Mouse (Mus musculus): ENCODE results near the gene Lrrc8b.
A peak's percentile ranks its signal among the peaks of the same experiment; 100 is the strongest.

Lrrc8b gene

DNA sequence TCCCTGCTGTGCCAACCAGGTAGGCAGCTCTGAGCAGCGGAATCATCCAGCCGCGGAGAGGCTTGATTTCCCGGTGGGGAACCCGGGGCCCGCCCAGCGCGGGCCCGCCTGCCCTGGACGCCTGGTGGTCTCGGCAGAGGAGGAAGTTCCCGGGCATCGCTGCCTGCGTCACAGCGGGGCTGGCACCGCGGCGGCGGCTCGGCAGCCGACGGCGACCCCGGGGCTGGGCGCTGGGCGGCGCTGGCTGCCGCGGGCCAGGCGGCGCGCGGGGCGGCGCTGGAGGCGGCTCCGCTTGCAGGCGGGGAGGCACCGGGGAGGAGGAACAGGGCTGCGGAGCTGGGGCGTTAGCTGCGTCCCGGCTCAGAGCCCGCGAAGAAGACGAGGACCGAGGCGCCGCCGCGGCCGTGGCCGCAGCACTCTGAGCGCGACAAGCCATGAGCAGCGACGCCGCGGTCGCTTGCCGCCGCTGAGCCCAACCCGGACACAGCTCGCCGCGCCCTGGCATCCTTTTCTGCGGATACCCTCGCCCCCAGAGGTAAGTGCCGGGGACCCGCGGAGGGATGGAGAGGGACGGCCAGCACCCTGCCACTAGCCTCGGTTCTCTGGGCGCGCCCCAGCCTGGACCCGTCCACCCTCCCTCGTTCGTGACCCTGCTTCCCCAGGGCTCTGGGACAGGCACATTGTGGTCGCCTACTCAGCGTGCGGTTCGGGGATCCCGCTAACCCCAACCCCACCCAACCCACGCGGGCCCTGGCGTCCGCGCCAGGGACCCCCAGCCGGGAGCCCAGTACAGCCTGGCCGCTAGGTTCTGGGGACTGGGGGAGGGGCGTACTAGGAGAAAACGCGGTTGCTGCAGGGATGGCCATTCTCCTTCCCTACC is 103.8 kb downstream of the Lrrc8b start, which contains the start of gene Lrrc8c:
Gene Lrrc8c, plus strand, starts transcription at position 293 of the 880 bp plus-strand sequence.
- peak; percentile 67 for DNase-seq (ENCODE audit: low spot score)

DNA sequence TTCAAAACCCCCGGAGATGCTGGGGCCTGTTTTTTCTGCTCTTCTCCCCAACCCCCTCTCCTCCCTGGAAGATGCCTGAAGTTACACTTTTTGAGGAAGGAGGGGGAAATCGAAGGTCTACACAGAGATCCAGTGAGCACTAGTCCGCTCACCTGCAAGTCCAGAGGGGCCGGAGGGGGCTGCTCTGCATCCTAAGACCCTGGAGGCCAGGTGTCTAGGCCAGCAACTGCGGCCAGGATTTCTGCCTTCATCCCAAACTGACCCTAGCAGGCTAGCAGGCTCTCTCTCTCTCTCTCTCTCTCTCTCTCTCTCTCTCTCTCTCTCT is 104.4 kb downstream of the Lrrc8b start:
- DNase-seq (ENCODE audit: low spot score), result no peak

DNA sequence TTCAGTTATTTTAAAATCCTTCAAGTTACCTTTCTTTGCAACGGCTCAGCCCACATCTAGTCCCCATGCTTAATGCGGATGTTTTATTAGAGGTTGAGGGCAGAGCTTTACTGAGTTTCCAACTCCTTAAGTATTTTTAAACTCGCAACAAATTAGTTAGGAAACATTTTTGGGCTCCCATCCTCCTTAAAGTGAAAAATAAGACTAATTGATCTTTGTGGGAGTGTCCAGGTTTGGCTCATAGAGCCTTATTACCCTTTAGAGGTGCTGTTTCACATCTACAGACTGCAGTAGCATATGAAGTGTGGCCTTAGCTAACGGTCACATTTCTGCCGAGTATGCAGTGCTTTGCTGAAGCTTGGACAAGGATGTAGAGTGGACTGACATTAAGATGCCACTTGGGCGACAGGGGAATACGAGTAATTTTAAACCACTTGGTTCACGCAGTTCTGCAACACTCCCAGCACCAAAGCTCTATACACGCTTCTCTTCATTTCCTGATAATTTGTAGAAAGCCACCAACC is 104.9 kb downstream of the Lrrc8b start:
- DNase-seq (ENCODE audit: low spot score), result no peak

DNA sequence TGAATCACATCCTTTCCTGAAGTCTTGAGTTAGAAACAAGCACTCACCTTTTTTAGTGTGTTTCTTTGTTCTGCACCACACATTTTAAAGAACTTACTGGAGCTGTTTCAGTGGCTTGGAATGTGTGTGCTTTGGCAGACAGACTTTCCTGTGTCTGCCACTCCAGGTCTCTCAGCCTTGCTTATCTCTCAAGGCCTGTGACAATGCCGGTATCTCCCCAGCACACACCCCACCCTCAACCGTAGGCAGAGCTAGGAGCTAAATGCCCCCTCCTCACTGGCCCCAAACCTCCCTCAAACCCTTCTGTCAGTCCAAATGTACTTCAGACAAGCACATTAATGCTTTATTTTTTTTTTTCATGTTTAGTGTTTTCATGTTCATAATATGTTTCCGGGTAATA is 107.9 kb downstream of the Lrrc8b start:
- peak; percentile 69 for DNase-seq (ENCODE audit: low spot score)

DNA sequence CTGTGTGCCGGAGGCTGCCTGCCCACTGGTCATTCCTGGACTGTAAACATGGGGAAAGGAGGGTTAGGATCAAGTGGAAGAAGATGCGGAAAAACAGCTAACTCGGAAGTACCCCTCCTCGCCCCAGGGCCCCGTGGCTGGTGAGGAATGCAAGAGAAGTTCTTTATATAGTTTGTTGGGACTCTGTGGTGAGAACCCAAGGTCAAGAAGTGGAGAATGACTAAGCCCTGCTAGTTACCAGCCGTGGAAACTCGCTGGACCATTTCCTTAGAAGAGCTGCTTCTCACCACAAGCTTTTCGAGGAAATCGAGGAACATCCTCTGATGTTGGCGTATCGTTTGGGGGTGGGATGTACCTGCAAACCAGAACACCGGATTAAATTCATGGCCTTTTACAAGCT is 109.4 kb downstream of the Lrrc8b start:
- DNase-seq (ENCODE audit: low spot score), result peak; percentile 22

DNA sequence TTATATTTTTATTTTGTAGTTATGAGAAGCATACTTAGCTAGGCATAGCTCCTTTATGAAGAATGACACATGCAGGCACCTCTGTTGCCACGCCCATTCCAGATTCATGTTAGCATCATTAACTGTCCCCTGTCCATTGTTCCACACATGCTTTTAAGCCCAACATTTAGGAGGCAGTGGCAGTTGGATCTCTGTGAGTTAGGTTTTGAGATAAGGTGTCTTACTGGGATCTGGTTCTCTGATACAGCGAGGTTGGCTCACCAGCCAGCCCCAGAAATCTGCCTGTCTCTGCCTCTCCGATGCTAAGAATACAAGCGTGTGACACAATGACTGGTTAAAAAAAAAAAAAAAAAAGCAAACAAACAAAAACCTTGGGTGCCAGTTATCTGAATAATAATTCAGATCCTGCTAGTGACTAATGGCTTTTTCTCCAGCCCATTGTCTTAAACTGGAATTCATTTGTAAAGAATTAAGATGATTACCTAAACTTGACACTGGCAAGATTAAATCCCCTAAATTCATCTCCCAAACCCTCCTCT is 110.6 kb downstream of the Lrrc8b start:
- peak; percentile 27 for DNase-seq (ENCODE audit: low spot score)

DNA sequence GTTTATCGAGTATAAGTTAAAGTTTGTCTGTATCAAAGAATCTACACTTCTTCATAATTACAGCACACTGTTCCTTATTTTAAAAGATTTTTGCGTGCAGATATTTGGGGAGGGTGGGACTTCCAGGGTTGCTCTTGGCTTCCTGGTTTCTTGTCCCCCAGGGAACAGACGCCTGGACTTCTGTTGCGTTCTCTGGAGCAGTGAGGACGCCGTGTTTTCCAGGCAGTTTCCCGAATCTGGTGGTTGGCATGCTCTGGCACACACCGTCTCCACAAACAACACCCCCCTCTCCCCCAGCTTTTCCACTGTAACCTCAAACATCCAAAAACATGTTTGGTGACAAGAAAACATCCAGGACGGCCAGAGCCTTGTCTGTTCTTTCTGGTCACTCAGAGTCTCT is 111.2 kb downstream of the Lrrc8b start:
- DNase-seq (ENCODE audit: low spot score), result no peak

DNA sequence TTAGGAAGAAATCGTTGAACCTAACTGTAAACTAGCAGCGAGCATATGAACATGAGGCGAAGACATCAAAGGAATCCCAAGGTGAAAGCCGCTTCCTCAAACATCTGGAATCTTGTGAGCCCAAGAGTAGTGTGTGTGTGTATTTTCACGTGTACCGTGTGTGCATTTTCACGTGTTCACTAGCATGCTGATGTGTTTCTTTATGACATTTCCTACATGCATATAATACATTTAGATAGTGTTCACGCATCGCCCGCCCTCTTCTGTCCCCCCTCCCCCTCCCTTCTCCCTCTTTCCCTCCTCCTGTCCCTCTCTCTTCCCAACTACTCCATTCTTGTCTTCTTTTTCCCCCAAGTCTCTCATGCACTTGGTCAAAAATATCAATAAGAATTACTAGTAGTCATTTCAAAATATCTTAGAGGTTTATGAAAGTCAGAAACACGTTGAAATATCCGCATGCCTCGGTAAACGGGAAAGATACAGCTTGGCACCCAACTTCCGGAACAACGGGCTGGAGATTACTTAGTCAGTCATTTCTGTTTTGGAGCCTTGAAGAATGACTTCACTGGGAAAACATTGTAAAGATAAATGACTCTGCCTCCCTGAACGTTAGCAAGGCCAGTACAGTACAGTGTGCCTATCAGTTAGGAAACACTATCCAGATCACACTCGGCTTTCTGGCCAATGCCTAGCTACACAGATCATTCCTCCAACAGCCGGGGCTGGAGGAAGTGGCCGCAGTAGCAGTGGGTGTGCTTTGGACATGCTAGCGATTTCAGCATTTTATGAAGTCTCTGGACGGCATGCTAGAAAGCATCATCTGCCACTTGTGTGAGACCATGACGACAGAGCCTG is 112.1 kb downstream of the Lrrc8b start:
- peak; percentile 52 for DNase-seq (ENCODE audit: low spot score)

DNA sequence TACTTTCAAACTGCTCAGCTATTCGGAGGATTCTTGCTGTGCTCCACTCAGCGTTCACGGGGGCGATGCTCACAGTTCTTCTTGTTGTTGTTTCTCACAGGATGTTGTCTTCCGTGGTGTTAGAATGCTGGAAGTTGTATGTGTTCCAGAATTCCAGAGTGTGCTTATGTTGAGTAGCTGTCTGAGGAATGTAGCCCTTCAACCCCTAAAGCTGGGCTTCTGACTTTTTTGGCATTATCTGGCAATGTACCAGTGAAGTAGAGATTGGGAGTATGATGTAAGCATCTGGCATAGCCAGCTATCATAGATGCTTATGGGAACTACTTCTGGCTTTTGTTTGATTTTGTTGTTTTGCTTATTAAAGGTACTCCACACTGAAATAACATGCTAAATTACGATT is 115.0 kb downstream of the Lrrc8b start:
- DNase-seq (ENCODE audit: low spot score), result no peak

DNA sequence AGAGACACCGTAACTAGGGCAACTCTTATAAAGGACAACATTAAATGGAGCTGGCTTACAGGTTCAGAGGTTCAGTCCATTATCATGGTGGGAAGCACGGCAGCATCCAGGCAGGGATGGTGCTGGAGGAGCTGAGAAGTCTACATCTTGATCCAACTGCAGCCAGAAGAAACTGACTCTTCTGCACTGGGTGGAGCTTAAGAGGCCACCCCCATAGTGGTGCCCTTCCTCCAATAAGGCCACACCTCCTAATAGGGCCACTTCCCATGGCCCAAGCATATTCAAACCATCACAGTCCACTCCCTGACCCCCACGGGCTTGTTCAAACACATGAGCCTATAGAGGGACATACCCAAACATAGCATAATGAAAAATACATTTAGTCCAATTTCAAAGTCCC is 119.6 kb downstream of the Lrrc8b start:
- DNase-seq (ENCODE audit: low spot score), result no peak

DNA sequence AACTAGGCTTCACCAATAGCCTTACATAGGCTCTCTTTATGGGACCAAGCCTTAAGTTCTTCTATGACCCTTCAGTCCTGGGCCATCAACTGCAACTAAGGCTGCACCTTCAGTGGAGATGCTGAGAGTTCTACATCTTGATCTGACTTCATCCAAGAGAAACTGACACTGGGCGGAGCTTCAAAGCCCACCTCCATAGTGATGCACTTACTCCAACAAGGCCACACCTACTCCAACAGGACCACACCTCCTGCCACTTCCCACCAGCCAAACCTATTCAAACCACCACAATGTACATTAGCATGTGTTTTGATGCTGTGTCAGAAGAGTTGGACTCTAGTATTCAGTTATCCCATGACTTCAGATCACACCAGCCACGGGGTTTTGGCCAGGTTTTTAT is 120.6 kb downstream of the Lrrc8b start:
- no peak for DNase-seq (ENCODE audit: low spot score)

DNA sequence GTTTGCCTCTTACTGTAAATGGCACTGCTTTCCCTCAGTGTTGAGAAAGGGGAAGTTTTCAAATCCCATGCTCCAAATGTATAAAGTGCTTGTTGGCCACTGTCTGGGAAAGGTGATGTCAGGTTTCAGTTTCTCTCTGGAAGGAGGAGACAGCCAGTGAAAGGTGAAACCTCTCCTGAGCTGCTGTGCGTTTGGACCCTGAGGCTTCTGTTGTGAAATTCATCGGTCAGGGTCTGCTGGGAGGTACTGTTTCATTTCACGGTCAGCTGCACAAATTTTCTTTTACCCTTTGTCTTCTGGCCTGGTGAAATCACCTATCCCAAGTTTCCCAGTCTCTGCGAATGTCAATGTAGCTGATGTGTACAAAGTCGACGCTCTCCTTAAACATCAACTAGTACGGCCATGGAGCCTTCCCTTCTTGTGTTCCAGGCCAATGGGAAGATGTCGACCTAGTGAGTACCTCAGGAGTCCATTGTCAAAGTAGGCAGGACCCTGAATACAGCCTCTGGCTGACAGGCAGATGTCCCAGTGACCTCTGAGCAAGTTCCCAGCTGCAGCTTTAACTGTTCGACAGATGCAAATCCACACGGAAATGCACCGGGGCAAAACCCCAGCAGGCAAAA is 121.6 kb downstream of the Lrrc8b start:
- no peak for DNase-seq (ENCODE audit: low spot score)
